Mouse (Mus musculus): ENCODE data around the gene Bicc1.

DNA sequence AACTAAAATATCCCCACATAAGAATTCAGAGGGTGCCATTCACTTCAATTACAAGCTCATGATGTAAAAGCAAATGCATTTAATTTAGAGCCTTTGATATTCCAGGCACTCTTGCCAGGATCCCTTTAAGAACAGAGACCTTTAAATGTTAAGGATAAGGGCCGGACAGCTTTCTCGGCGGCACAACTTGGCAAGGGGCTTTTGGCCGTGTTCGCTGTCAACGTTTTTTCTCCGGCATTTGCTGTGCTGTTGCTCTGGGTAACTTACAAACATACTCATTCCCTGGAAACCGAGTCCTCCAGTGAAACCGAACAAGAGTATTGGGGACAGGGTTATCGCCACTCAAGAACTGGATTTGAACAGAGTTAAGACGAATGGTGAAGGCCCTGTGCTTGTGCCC is 188.3 kb downstream of the Bicc1 start:
- TF ChIP-seq ZNF384 (IDR thresholded peaks at IDR 0.05; ENCODE audit: low read depth, low read length) = no peak
- TF ChIP-seq CHD2 (IDR thresholded peaks at IDR 0.05; ENCODE audit: low read depth, low read length) = no peak

Data from ES-E14 (cell line).